Mouse (Mus musculus) heart, postnatal 10 days (tissue): Measurements from ENCODE around the gene Ganab. TPM values are rescaled to one million over a fixed set of nuclear protein-coding genes. Genes with fewer than 3 reads are reported as not detected.
"Not testable (repeated sequence)": the region's sequence is repeated elsewhere in the genome, so short reads cannot be mapped to it uniquely, and the experiment has no call there.

ENCODE experiments used
- DNase-seq, 2 experiments: peaks; one replicate each; pipeline ENCODE4 v3.0.0; 2021
- intact Hi-C: fragments of 180-260 bp; cut with DNase I; formaldehyde crosslinking; loops from one replicate; pipeline ENCODE4 v1.15.1; 2025
- total RNA-seq, 2 experiments: library from RNA; stranded (reverse); gene quantifications; 2 replicates each; pipeline ENCODE4 v1.2.3; 2021

Ganab gene
- 10 to 100 TPM; 69.3 to 74.5 TPM for total RNA-seq

DNA sequence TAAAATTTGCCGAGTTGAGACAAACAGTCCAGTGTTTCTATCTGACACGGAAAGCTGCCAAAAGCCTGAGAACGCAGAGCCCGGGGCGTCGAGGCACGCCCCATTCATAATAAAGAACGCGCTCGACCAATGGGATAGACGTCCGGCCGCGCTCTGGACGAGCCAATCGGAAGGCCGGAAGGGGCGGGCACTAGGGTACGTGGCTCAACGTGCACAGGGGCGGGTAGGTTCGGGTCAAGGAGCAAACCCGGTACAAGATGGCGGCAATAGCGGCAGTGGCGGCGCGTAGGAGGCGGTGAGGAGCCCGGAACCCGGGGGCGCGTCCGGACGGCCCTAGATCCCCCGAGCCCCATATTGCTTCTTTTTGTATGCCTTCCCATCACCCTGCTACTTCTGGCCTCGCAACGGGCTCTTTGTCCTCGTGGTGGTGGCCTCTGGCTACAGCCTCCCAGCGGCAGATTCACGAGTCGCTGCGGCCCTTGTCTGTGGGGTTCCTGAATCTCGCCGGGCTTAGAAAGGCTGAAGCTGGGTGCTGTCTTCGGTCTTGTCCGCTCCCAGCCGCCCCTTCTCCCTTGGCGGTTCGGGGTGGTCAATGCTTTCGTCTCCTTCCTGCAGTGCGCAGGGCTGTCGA, at the start of gene Ganab:
Gene Ganab (plus strand): TSS at position 207 of the 631 bp plus-strand sequence.
- intact Hi-C loops, result no loop called here
- DNase-seq, result peak; percentile 96 to 98

DNA sequence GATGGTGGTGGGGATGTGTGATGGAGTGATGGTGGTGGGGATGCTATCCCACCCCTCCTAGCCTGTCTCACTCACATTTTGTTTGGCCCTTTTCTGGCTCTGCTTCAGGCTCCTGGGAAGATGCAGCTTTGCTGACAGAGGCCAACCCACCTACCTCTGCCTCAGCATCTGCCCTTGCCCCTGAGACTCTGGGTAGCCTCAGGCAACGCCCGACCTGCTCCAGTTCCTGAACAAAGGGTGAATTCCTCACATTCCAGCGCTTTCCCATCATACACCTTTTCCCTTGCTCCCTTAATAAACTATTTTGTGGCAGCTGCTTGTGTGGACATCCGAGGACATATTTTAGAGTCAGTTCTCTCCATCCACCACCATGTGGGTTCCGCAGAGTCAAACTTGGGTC, 49.5 kb upstream of the Ganab start:
- no peak for DNase-seq
- intact Hi-C loops, result no loop called here

DNA sequence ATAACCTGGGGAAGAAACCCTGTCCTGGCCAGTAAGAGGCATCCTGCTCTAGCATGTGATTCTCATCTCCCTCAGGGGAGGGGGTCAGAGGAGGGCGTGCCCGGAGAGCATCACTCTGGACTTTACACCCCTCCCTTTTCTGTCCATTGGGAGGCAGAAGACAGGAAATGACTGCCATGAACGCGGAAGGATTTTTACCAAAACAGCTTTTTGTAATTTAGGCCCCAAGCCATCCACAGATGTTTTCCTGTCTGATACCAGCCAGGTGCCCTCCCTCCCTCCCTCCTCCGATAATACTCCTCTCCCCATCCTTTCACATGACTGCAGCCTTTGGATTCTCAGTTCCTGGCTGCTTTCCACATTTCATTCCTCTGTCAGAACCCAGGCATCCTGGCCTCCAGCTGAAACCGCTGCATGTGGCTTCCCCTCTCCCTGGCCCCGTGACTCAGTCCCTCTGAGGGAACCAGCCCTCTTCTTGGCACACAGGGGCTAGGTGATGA, 47.4 kb upstream of the Ganab start, which contains the start of gene Lrrn4cl:
Gene Lrrn4cl (plus strand): TSS at position 367 of the 500 bp plus-strand sequence.
- intact Hi-C loops, result no loop called here
- peak; percentile 47 to 67 for DNase-seq

DNA sequence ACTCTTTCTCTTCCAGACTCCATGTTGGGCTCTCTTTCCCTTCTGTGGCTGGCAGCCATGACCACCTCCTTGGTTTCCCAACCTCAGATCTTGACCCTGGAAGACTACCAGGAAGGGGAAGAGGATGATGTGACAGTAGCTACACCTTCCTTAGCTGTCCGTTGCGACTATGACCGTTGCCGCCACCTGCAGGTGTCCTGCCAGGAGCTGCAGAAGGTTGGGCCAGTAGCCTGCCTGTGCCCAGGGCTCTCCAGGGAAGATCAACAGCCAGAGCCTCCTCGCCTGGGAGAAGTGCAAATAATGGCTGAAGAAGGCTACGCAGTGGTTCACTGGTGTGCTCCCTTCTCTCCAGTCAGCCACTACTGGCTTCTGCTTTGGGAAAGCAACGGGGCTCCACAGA, 46.2 kb upstream of the Ganab start:
- intact Hi-C loops, result no loop called here
- no peak for DNase-seq

DNA sequence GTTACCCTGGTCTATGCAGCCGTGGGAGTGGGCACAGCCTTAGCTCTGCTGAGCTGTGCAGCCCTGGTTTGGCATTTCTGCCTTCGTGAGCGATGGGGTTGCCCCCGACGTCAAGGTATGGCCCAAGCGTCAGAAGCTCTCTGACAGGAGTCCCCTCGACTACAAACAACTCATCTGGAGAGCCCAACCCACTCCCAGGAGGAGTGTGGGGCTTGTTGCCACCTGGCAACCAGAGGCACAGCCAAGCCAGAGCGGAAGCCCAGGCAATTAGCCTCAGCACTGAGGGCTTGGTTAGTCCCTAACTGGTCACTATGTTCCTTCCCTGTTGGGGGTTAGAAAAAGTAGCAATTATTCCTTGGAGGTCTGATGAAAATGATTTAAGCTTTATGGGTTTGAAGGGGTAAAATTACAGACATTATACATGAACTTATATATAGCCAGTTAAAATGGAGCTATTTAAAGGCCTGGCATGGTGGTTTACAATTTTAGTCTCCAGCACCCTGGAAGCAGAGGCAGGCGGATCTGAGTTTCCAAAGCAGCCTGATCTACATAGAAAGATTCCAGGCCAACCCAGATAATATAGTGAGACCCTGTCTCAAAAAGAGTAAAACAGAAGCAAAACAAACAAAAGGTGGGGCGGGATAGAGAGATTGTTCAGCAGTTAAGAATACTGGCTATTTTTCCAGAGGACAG, 45.5 kb upstream of the Ganab start:
- intact Hi-C loops, result no loop called here
- DNase-seq, result no peak

DNA sequence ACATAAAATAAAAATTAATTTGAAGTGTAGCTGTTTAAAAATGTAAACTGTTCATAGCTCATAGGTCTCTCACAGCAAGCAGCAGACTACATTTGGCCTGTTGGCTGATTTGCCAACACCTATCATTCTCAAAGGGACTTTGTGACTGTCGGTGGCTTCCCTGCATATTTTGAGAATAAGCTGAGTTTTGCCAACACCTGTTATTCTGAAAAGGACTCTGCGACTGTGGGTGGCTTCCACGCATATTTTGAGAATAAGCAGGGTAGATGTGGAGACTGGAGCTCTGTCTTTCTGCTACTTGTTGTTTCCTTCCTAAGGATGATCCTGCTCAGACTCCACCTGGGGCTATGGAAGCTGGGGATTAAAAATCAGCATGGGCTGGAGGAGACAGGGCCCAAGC, 44.8 kb upstream of the Ganab start:
- DNase-seq, result no peak
- intact Hi-C loops, result no loop called here

DNA sequence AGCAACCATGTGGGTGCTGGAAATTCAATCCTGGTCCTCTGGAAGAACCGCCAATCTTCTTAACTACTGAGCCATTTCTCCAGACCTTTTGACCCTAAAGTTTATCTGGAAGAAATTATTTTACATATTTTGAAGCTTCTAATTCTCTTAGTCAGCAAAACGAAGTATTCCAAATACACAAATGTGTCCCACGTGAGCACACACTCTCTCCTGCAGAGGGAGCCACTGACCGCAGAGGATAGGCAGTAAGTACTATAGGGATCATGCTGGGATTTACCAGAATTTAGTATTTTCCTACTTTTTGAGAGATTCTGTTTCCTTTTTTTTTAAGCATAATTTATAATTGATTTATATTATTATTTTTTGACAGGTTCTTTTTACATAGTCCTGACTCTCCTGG, 40.2 kb upstream of the Ganab start:
- intact Hi-C loops, result loop anchor here (2.0 kb wide), 1 partner anchor 253 kb away; no protein-coding TSS in a partner anchor
- peak; percentile 50 to 69 for DNase-seq

DNA sequence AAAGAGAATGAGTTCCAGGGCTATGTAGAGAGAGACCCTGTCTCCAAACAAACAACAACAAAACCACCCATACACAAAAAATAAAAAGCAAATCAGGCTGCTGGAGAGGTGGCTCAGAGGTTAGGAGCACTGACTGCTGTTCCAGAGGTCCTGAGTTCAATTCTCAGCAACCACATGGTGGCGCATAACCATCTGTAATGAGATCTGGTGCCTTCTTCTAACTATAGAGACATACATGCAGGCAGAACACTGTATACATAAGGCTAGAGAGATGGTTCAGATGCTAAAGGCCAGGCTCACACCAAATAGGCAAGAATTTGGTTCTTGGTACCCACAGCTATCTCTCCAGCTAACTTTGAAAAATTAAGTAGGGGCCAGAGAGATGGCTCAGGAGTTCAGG, 38.9 kb upstream of the Ganab start:
- intact Hi-C loops, result loop anchor here (2.0 kb wide), 1 partner anchor 252 kb away; no protein-coding TSS in a partner anchor

DNA sequence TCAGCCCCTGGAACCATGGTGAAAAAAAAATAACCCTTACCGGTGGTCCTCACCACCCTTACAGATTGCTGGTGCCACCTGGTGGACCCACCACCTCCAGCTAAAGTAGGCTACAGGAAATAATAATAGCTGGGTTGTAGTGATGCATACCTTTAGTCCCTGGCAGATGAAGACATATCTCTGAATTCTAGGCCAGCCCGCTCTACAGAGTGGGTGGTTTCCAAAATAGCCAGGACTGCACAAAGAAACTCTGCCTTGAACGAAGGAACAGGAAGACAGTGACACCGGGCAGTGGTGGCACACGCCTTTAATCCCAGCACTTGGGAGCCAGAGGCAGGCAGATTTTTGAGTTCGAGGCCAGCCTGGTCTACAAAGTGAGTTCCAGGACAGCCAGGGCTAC, 33.6 kb upstream of the Ganab start:
- intact Hi-C loops, result no loop called here
- no peak for DNase-seq

More for the DNA sequence above, 38.9 kb upstream of the Ganab start:
- no peak for DNase-seq

DNA sequence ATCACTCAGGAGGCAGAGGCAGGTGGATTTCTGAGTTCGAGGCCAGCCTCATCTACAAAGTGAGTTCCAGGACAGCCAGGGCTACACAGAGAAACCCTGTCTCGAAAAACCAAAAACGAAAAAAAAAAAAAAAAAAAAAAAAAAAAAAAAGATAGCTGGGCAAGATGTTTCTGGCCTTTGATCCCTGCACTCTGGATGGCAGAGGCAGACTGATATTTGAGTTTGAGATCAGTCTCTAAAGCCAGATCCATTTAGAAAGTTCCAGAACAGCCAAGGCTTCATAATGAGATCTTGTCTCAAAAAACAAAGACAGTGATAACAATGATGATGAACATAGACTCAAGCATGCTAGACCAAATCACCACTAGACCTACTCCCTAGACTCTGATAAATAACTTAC, 27.5 kb upstream of the Ganab start:
- DNase-seq, intact Hi-C loops: not testable (repeated sequence)

DNA sequence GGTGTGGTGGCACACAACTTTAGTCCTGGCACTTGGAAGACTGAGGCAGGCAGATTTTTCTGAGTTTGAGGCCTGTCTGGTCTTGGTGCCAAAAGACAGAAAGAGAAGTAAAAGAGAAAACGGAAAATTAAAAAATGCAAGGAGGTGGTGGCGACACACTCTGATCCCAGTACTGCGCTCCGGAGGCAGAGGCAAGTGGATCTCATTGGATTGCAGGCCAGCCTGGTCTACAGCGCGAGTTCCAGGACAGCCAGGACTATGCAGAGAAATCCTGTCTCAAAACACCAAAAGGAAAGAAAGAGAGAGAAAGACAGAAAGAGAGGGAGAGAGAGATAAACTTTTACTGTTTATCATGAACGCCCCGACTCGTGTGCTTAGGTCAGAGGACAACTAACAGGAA, 27.0 kb upstream of the Ganab start:
- intact Hi-C loops, result no loop called here
- DNase-seq, result no peak

DNA sequence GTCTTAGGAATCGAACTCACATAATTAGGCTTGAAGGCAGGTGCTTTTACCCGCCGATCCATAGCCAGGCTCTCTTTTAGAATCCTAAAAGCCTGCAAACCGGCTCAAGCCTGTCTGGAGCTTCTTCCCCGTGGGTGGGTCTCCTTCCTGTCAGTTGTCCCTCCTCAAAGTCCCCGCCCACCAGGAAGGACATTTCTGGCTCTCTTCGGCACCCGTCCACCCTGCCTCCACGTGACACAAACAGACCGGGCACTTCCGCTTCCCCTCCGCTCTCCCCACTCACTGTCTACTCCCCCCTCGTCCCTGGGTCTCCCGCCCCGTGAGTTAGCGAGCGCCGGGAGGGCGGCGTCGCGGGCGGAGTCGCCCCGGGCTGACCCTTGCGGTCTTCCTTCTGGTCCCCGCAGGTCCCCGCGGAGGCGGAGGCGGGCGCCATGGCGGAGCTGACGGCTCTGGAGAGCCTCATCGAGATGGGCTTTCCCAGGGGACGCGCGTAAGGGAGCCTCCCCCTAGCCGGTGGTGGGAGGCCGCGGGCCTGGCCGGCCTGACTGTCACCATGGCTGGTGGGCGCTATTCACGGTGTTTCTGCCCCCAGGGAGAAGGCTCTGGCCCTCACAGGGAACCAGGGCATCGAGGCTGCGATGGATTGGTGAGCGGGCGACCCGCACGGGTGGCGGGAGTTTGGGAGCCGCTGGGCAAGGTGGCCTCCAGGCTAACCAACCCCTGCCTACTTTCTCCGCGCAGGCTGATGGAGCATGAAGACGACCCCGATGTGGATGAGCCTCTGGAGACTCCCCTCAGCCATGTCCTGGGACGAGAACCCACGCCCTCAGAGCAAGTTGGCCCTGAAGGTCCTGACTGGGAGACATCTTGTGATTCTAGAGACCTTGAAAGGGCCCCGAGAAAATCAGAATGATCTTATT, 26.3 kb upstream of the Ganab start, which contains the start of gene Ubxn1:
Gene Ubxn1 (plus strand): TSS at position 230 of the 920 bp plus-strand sequence.
- intact Hi-C loops, result no loop called here
- DNase-seq, result peak; percentile 99

DNA sequence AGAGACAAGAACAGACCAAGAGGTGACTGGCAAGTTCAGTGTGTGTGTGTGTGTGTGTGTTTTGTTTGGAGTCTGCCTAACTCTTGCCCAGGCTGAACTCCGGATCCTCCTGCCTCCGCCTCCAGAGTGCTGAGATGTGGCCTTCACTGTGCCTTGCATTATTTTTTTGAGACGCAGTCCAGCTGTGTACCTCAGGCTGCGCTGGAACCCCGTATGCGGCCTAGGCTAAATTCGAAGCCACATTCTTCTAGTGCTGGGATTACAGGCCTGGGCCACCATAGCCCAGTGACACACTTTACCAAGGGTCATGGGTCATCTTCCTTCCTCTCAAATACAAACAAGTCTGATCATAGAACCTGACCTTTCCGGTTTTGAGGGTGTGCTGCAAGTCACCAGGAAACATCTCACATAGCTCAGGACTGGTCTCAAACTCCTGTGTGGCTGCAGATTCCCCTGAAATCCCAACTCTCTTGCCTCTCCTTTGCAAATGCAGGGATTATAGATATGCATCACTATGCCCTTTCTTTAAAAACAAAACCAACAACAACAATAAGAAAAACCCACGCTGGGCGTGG, 25.5 kb upstream of the Ganab start:
- DNase-seq, result no peak
- intact Hi-C loops, result no loop called here

DNA sequence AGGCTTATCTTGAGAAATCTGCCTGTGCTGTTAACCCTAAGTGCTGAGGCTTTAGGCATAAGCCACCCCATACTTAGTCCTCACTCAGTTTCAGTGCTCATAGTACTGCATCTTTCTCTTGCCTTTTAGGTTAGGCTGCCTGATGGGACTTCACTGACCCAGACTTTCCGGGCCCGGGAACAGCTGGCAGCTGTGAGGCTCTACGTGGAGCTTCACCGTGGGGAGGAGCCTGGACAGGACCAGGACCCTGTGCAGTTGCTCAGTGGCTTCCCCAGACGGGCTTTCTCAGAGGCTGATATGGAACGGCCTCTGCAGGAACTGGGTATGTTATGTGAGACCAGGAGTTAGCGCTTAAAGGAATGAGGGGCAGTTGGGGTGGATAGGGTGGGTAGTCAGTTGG, 22.8 kb upstream of the Ganab start:
- intact Hi-C loops, result no loop called here
- no peak for DNase-seq

DNA sequence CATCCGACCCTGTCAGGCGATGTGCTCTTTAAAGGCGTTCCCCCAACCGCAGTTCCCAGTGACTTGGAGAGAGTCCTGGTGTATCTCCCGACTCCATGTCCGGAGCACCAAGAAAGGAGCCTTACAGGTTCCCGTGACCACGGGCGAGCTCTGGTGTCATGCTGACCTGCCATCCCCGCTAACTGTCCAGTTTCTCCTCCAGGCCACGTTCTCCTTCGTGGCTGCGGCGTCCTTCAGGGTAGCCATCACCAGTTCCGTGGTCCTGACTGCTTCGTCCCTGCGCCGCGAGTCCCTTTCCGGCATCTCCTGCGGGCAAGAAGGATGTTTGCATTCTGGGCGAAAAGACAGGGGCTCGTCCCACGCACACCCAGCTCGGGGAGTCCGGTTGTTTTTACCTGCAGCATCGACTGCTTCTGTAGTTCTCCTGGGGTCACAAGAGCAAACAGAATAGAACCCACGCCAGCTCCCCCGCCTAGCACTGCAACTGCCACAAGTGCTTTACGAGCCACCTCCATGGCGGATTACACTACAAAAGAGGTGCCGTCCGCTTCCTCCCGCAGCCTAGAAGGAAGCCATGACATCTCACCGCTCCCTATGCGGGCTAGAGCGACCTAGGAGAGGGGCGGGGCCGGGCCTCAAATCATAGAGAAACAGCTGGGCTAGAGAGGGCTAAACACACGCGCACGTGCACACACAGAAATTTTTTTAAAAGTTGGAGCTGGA, 17.4 kb upstream of the Ganab start, which contains the start of gene Uqcc3:
Gene Uqcc3 (minus strand): TSS at position 613 of the 723 bp plus-strand sequence.
- intact Hi-C loops, result no loop called here
- peak; percentile 92 to 94 for DNase-seq

DNA sequence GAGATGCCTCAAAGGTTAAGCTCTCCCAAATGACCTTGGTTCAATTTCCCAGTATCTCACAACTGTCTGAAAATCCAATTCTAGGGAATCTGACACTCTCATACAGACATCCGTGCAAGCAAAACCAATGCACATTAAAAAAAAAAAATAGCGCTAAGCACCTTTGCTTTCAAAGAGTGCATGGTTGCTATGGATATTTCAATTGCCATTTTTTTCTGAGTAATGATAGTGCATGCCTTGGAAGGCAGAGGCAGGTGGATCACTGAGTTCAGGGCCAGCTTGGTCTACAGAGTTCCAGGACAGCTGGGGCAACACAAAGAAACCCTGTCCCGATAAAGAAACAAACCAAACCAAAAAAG, 16.9 kb upstream of the Ganab start:
- DNase-seq, result no peak
- intact Hi-C loops, result no loop called here

DNA sequence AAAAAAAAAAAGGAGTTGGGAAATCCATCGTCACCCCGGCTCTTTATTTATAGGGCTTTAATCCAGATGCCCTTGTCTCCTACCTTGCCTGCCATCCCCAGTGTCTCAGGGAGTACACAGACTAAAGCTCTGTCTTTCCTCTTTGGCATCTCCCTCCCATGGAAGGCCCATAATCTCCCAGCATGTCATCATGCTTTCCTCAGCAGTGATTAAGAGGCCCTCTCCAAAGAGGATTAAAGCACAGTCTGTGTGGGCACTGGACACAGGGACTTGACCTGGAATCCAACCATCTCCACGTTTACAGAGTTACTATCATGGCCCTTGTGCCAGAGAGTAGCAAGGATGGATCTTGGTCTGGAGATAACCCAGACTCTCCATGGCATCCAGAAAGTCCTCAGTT, 14.3 kb upstream of the Ganab start, which contains the start of the genes Lbhd1 and Gm49403:
Gene Lbhd1 (plus strand): TSS at position 117 of the 400 bp plus-strand sequence.
Gene Gm49403 (plus strand): TSS at position 315 of the 400 bp plus-strand sequence.
- intact Hi-C loops, result no loop called here
- no peak for DNase-seq

DNA sequence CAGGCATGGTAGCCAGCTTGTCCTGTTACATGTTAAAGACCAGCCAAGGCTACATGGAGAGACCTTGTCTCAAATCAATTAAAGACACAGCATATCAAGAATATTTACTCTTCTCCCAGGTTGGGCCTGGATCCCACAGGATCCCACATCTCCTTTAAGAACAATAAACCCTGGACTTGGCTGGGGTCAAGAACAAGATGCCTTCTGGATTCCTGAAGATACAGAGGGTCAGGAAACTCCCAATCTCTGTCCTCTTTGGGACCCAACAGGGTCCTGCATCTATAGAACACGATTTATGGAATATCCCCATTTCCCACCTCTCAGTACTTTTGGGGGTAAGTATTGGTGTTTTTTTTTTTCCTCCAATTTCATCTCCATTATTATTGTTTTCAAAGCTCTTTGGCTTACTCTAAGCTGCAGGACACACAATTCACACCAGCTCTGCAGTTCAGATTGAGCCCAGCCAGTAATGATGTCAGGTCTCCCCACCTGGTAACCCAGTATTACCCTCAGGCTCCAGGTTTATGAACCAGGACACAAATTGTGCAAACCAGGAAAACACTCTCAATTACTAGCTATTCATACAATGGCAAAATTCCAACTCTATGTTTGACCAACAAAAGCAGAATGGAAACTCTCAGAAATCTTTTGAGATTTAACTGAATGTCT, 10.8 kb upstream of the Ganab start:
- no peak for DNase-seq
- intact Hi-C loops, result no loop called here
